In genomic region chr2:167038297-167038696, GRCm38 (mm10) we compare ENCODE assay signal across 11 mouse cellular contexts.
"Had no signal": no experiment of that assay in that cellular context is flagged by ENCODE, and none has a peak within 500 bp of the region (broad histone marks: within the 10 kb centered on the region; RNA-seq: fewer than 3 reads in every experiment).

No protein-coding gene starts in this region.

- H3K27me3 ChIP-seq: midbrain, embryonic 12.5 days; stomach, embryonic 15.5 days had no signal

- H3K27ac ChIP-seq: kidney, postnatal 0 days; limb, embryonic 10.5 days; midbrain, embryonic 12.5 days; stomach, embryonic 15.5 days had no signal

- H3K9ac ChIP-seq: midbrain, embryonic 12.5 days; stomach, embryonic 15.5 days had no signal

- DNase-seq: kidney, adult 2 months; kidney, postnatal 36 days; lung, adult 18-20 months; right cerebral cortex, postnatal 14 days; thymus, adult 2 months; thymus, postnatal 25 days had no signal

- ATAC-seq: midbrain, embryonic 16.5 days had no signal

- H3K4me3 ChIP-seq: limb, embryonic 10.5 days; midbrain, embryonic 12.5 days; stomach, embryonic 15.5 days had no signal

- H3K4me1 ChIP-seq: limb, embryonic 10.5 days; midbrain, embryonic 12.5 days; stomach, embryonic 15.5 days had no signal

- H3K9me3 ChIP-seq: limb, embryonic 10.5 days; midbrain, embryonic 12.5 days; stomach, embryonic 15.5 days had no signal

- H3K4me2 ChIP-seq: midbrain, embryonic 12.5 days; stomach, embryonic 15.5 days had no signal
